Mouse (Mus musculus) G1E (cell line): ENCODE measurements around the gene C8g.

ENCODE experiments used
- CTCF ChIP-seq: IDR thresholded peaks from 2 replicates; pipeline ENCODE4 v1.5.1; 2012; ENCODE audit warnings: low read depth, low read length, inconsistent platforms, mixed read lengths
- POLR2AphosphoS5 ChIP-seq: IDR thresholded peaks from 2 replicates; pipeline ENCODE4 v1.6.1; 2012; ENCODE audit warnings: low read depth, low read length, inconsistent platforms; ENCODE audit not compliant: insufficient replicate concordance
- TAL1 ChIP-seq: conservative IDR thresholded peaks from 2 replicates; pipeline ENCODE4 v1.6.1; 2012; ENCODE audit warnings: low read depth, low read length, inconsistent platforms, mixed read lengths

DNA sequence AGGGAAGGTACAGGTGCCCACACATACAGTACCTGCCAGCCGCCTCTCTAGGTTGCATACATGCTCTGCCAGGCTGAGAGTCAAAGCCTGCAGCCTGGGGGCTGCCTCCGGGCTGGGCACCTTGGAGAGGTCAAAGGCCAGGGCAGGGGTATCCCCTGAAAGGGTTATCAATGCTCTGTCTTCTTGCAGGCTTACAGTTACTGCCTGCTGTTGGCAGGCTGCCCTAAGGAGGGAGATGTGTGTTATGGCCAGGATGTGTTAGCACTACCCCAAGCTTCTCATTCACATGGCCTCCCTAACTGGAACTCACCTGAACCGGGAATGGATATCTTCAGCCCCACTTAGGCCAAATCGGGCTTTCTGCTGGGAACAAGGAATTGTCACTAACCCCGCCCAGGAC, 41.4 kb downstream of the C8g start:
- TF ChIP-seq CTCF = no peak
- TF ChIP-seq TAL1 = no peak
- no peak for TF ChIP-seq POLR2AphosphoS5
